Mouse (Mus musculus): Measurements from ENCODE around the gene A630076J17Rik.

The A630076J17Rik gene

DNA sequence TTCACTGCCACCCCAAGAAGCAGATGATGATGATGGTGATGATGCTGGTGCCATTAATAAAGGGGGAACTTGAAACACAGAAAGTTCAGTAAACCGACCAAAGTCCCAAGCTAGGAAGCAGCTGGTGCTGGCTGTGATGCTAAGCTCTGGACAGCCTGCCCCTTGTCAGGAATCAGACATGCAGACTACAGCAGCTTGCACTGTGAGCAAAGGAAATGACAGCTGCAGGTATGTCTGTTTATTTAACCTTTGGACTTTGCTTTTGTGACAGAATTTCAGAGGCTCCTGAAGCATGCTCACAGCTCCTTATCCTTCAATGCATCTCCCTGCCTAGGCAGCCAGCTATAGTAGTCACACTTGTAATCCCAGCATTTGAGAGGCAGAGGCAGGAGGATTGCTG lies at the start of gene A630076J17Rik:
A630076J17Rik (plus strand) TSS at position 88 of the 400 bp plus-strand sequence.
- no peak for DNase-seq (ENCODE audit: low read depth, low spot score)

DNA sequence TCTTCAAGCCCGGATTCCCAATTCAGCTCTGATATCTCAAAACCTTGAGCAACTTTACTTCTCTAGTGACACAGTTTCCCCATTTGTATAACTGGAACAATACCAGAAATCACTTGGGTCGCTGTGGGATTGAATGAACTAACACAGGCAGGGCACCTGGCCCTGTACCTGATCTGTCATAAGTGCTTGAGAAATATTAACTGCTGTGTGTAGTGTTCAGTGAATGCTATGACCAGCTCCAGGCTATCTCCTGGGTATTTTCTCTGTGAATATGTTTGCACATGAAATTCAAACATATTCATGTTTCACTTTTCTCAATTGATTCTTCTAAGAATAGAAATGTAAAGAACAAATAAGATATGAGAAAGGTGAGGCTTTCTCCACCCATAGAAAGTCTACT lies 49.6 kb upstream of the A630076J17Rik start:
- no peak for DNase-seq (ENCODE audit: low read depth, low spot score)

DNA sequence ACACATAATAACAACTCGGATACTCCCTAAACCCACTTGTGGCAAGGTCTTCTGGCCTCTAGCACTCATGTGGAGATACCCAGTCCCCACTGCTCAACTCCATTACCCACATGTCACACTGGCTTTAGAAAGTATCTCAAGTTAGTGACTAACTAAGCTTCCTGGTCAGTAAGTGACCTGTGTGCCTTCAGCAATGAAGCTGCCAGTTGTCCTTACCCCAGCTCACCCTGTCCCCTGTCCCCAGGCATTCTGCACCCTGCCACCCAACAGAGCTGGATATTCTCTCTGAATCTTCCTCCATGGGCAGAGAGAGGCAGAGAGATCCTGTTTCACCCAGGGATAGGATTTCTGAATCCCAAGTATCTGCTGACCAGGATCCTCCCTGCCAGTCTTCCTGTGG lies 47.7 kb upstream of the A630076J17Rik start, which contains the start of gene Kcna10:
Kcna10 (plus strand) TSS at position 301 of the 400 bp plus-strand sequence.
- no peak for DNase-seq (ENCODE audit: low read depth, low spot score)

GRCm38 (mm10) chr3:107183178-107183577 lies 47.2 kb upstream of the A630076J17Rik start:
- no peak for DNase-seq (ENCODE audit: low read depth, low spot score)

- no peak for DNase-seq (ENCODE audit: low read depth, low spot score)
Measured at GRCm38 (mm10) chr3:107185597-107185996, 44.8 kb upstream of the A630076J17Rik start.

GRCm38 (mm10) chr3:107187022-107187421 lies 43.4 kb upstream of the A630076J17Rik start:
- DNase-seq (ENCODE audit: low read depth, low spot score): no peak

- DNase-seq (ENCODE audit: low read depth, low spot score): peak; percentile 18
Measured at GRCm38 (mm10) chr3:107188226-107188899, 42.1 kb upstream of the A630076J17Rik start.

DNA sequence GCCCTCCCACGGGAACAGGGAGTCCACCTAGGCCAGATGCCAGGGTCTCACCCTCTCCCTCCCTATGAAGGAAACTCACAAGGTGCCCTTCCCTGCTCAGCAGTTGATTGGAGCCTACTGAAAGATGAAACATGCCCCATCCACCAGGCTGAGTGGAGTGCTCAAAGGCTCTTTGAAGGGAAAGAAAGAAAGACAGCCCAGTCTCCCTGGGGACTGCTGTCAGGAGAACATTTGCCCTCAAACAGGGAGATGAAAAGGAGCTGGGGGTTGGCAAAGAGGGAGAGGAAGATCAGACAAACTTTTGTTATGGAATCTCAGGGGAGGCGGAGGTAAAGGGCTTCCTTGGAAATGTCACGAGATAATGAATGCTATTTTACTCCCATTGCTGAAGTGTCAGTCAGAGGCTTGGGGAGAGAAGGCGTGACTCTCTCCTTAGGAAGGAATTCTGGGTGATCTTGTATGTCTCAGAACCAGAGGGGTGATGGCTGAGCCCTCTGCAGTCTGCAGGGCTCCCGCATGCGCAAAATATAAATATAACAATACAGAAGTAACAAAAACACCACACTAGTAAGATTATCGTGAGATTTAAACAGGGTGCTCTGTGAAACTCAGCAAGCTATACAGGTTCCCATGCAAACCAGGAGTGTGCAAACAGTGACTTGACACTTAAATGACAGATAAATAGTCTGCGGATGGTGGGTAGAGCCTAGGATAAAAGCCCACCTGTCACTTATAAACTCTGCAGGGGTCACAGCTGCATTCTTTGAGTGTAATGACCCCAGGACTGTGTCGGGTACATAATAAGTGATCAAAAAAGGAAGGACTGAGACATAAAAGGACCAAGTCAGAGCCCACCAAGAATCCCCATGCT lies 28.9 kb upstream of the A630076J17Rik start:
- no peak for DNase-seq (ENCODE audit: low read depth, low spot score)

DNA sequence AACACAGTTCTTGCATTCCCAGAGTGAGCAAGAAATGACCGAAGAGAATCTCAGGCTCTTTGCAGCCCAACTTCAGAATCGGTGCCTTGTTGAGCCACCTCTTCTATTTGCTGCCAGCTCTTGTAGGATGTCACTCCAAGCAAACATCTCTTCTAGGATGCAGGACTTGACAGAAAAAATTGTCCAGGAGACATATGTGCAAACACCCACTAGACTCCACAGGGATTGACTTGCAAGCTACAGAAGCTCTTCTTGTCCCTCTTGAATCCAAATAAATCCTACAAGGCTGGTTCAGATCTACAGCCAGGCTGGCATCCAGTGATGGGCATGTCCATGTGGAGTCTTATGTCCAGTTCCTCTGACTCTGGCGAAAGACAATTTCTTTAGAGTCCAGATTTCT lies 26.0 kb upstream of the A630076J17Rik start:
- no peak for DNase-seq (ENCODE audit: low read depth, low spot score)

DNA sequence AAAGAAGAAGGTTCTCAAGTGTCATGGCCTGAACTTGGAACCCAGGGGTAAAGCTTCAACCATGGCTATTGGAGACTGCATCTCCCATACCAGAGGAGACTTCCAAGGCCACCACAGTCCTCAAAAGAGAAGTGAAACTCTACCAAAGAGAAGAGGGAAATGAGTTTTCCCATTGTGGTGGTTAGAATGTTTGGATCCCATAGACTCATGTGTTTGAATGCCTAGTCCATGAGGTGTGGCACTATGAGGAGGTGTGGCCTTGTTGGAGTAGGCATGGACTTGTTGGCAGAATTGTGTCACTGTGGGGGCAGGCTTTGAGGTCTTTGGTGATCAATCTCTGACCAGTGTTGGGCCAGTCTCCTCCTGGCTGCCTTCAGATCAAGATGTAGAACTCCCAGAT lies 25.2 kb upstream of the A630076J17Rik start:
- no peak for DNase-seq (ENCODE audit: low read depth, low spot score)

GRCm38 (mm10) chr3:107205994-107206393 lies 24.4 kb upstream of the A630076J17Rik start:
- DNase-seq (ENCODE audit: low read depth, low spot score): peak; percentile 61

DNA sequence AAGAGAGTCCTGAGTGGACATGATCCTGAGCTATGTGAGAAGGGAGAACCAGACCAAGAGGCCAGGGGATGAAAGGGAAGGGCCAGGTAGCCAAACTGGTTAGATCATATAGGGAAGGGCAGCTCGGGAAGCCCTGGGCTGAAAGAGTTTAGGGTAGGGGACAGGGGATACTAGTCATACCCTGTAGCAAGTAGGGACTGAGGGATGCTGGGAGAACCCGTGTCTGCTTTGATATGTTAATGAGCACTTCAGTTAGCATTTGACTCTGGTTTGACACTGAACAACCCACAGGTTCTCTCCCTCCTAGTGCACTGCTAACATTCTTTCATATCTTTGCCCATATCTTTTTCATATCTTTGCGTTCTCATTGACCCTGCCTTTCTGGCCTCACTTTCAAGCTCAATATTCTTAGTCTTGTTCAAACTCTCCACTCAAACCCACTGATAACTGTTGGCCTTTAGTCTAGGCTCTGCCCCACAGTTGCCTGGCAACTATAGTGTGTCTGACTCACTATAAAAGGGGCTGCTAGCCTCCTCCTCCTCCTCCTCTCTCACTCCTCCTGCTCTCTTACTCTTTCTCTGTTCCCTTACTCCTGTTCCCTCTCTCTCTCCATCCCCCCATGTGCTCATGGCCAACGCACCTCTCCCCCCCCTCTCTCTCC lies 23.8 kb upstream of the A630076J17Rik start:
- DNase-seq (ENCODE audit: low read depth, low spot score): no peak

DNA sequence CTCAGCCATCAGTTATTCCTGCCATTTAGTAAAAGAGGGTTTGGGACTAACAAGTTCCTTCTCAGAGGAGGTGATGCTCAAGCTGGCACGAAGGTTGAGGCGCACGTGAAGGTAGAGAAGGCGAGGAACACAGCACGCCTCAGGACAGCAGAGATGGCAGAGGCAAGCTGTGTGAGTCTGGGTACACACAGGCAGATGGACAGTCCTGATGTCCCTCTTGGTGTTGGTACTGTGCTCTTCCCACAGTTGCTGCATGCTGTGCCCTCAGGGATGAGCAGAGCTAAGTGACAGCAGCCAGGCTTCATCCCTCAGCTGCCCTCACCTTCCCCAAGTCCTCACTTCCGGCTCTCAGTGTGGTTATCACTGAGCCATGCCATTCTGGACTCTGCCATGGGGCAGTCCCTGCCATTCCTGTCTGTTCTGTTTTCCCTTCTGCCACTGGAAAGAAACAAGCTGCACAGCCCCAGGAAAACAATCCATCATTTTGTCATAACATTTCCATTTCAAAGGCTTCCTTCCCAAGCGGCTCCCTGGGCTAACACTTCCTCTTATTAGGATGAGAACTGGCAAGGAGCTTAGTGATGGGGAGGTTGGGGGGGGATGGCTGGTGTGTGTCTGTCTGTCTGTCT lies 22.7 kb upstream of the A630076J17Rik start:
- DNase-seq (ENCODE audit: low read depth, low spot score): no peak

DNA sequence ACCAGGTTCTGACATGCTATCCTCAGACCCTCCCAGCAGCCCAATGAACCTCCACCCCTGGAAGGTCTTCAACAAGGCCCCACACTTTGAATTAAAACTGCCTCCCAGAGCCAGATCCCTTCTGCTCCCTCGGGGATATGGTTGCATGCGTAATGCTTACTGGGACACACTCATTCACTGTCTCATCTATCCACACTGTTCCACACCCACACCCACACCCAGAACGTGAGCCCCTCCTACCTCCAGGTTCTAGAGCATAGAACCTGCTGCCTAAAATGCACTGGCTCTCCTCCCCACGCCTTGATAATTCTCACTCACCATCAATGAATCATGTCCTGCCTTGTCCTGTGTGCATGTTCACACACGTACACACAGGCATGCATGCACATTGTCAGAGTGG lies 15.8 kb upstream of the A630076J17Rik start:
- DNase-seq (ENCODE audit: low read depth, low spot score): no peak

- no peak for DNase-seq (ENCODE audit: low read depth, low spot score)
Measured at GRCm38 (mm10) chr3:107216400-107217100, 13.9 kb upstream of the A630076J17Rik start.

DNA sequence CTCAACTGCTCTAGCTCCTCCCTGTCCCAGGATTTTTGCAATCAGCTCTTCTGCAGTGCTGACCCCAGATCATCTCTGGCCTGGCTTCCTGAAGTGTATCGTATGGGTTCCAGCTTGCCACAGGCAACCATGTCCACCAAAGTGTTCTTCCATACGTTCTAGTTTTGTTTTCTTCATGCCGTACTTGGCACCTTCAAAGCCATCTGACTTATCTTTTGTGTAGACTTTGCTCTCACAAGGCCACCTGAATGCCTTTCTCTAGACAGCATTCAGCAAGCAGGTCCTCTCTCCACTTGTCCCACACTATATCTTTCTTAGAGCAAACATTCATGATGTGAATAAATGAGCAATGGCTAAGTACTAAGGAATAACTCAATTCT lies 13.3 kb upstream of the A630076J17Rik start:
- DNase-seq (ENCODE audit: low read depth, low spot score): no peak

DNA sequence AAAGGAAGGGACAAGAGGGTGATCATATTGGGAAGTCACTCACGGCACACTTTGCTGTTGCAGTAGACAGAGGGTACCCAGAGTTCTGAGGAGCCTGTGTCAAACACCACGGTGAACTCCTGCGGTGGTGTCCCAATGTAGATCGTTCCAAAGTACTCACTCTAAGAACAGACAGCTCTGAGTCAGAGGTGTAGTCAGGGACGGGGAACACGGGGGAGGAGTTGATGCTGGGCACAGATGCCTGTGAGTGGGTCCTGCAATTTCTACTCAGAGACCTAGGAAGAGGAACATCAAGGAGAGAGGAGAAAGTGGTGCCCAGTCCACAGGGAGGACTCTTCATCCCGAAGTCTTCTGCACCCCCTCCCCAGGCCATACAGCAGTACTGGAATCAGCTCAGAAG lies 11.8 kb upstream of the A630076J17Rik start:
- DNase-seq (ENCODE audit: low read depth, low spot score): no peak

- no peak for DNase-seq (ENCODE audit: low read depth, low spot score)
Measured at GRCm38 (mm10) chr3:107221608-107222007, 8.8 kb upstream of the A630076J17Rik start, which contains the start of gene Cym. Gene Cym (minus strand): TSS chr3:107221732.

DNA sequence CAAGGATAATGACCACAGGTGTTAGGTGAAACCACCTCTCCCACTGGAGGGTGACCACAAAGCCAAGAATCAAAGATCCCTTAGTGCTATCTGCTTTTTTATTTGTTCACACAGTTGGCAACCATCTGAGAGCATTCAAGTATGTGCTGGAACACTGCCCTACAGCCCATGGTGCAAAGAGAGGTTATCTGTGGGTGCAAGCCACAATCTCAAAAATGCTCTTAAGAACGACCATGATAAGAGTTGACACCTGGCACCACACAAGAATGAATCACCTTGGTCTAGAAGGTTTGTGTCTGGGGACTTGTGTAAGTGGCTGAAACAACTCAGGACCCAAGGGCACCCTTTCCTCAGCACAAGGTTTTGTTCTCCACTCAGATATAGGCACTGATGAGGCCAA lies 7.2 kb upstream of the A630076J17Rik start:
- no peak for DNase-seq (ENCODE audit: low read depth, low spot score)

DNA sequence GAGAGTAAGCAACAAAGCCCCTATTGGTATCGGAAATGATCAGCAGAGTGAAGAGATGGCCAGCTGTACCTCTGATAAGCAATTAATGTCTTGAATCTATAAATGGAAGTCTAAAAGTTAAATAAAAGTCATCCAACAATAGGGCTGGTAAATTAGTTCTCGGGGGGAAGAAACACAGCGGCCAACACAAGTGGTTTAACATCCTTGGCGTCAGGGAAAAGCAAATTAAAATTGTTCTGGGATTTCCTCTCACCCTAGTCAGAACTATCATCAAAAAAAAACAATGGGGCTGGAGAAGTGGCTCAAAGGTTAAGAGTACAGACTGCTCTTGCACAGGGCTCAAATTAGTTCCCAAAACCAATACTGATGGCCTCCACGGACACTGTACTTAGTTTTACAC lies 4.6 kb upstream of the A630076J17Rik start:
- no peak for DNase-seq (ENCODE audit: low read depth, low spot score)

- no peak for DNase-seq (ENCODE audit: low read depth, low spot score)
Measured at GRCm38 (mm10) chr3:107229221-107229620, 1.2 kb upstream of the A630076J17Rik start.

All from R1 (cell line).